Mouse (Mus musculus) mammary gland, adult 2 months (tissue): Measurements from ENCODE around the gene Vmn2r59. TPM values are rescaled to one million over a fixed set of nuclear protein-coding genes. Genes with fewer than 3 reads are reported as not detected.

Experiments
- polyA plus RNA-seq: library from polyadenylated mRNA; depleted of rRNA; stranded (reverse); fragments of >200 nt; gene quantifications from 2 replicates; pipeline ENCODE4 v1.2.3, GENCODE M21; 2012; ENCODE audit warnings: low replicate concordance; rRNA removed

The Vmn2r59 gene
- not detected in 2 replicates for polyA plus RNA-seq

GRCm38 (mm10) chr7:42058923-42059322 lies at the start of gene Vmn2r59:
Gene Vmn2r59 (minus strand): TSS chr7:42059023.

GRCm38 (mm10) chr7:42107470-42107869 lies 48.6 kb upstream of the Vmn2r59 start, which contains the start of gene Vmn2r60:
Gene Vmn2r60 (plus strand): TSS chr7:42107770.

Other genes starting within 250 kb of the Vmn2r59 start
- gene Vmn2r58, start 186.3 kb downstream of the Vmn2r59 start, polyA plus RNA-seq: not detected in 2 replicates
- gene Vmn2r60, start 48.7 kb upstream of the Vmn2r59 start, polyA plus RNA-seq: not detected in 2 replicates
- not detected in 2 replicates for gene Vmn2r61, start 201.0 kb upstream of the Vmn2r59 start, polyA plus RNA-seq